Mouse (Mus musculus) embryo, embryonic 9.5 days (tissue): ENCODE results near the gene Tfip11.
"Not testable (repeated sequence)": the region's sequence is repeated elsewhere in the genome, so short reads cannot be mapped to it uniquely, and the experiment has no call there.

Experiments used
- DNase-seq: peaks from one replicate; pipeline ENCODE4 v3.0.0-alpha.2; 2017; ENCODE audit errors: extremely low spot score

The Tfip11 gene

DNA sequence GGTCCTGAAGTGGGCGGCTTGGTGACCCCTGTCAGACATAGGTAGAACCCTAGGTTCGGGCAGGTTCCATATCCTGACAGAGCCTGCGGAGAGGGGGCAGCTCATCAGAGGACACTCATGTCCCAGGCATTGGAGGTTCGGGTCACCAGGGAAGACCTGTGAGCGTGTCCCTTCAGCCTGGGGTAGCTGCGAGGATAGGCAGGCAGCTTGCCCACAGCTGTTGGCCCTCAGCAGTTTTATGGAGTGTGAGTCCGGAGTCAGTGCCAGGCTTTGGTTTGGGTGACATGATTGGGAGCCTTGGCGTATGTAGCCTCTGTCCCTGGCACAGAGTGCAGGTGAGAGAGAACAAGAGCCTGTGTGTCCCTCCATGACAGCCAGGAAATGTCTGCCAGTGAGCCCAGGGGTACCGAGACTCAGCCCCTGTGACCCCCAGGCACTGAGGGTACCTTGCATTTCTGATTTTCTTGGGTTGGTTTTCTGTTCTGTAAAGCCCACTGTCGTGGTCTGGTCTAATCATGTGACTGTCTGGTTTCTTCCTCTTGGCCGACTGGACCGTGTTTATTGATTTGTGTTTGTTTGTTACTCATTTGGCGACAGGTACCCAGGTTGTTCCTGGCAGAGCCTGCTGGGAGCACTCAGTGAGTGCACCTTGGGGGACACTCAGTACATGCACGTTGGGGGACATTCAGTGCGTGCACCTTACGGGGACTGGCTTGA, 36.2 kb upstream of the Tfip11 start:
- no peak for DNase-seq

DNA sequence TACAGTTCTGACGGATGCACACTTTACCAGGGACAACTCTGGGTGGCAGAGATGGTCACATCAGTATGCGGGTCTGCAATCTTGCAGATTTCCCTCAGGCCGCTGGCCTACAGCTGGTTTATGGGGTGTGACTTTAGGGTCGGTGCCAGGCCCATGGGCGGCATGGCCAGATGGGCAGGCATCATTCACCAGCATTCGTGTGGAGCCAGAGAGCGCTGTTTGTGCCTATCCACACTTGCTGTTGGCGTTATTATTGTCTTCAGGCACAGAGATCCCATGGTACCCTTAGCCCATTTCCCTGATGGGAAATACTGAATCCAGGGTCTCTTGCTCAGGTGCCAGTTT, 35.6 kb upstream of the Tfip11 start:
- DNase-seq, result no peak

DNA sequence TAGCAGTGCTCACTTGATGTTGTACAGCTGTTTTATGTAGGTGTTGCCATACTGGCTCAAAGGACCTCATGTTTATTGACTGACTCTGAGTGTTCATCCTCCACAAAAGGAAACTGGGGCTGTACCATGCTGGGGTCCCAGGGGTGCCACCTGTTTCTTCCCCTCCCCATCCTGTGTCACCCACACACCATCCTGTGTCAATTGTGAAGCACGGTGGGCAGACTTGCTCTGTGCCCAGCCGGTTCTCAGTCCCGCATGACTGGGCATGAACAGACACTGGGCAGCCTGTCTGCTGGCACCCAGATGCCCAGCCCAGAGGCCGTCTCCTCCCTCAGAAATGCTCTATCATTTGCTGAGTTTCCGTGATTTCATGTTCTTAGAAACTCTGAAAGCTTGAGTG, 34.3 kb upstream of the Tfip11 start:
- DNase-seq, result no peak

DNA sequence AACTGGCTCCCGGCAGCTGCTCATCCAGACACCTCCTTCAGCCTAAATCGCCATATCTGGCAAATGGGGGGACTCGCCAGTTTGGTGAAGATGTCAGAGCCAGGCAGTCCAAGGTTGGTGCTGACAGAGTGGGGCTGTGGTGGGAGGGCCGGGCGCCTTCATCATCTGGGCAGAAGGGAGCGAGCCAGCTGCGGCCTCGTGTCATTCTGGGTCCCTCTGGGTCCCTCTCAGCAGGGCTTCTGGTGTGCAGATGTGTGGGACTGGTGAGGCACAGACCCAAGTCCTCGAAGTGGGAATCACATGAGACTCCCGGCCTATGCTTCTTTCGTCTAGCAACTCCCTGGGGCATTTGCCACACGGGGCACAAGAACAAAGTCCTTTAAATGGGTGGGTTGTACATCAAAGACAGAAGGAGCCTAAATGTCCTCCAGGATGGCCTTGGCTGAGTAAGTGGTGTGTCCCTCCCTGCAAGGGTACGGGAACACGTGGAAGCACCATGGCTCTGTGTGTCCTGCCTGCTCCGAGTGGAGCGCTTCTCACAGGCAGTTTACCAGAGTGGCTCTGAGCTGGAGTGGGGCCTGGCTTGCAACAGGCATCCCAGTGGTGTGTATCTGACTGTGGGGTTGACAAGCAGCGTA, 33.7 kb upstream of the Tfip11 start:
- no peak for DNase-seq

DNA sequence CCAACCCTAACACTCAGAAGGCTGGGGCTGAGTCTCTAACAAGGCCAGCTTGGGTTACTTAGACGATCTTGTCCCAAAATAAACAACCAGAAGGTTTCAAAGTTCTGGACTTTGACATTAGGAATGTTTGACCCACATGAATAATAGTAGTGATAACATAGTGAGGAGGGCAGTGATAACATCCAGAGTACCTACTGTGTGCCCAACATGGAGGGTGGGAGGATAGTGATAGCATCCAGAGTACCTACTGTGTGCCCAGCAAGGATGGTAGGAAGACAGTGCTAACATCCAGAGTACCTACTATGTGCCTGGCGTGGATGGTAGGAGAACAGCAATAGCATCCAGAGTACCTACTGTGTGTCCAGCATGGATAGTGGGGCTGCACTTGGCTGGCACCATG, 32.4 kb upstream of the Tfip11 start:
- no peak for DNase-seq

DNA sequence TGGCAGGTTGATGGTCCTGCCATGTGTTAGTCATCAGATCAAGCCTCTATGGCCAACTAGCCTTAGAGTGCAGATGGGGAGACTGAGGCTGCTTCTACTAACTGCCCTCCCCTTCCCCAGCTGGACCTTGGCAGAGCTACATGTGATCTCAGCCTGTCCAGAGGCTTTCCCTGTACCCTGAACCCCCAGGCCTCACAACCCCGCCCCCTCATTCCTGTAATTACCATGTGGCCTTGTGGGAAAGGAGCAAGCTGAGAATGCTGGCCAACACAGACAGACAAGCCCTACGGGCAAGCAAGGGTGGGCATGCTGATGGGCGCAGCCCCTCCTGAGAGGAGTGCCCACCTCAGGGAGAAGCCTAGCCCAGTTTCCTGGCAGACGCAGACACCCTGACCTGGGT, 31.5 kb upstream of the Tfip11 start:
- no peak for DNase-seq

DNA sequence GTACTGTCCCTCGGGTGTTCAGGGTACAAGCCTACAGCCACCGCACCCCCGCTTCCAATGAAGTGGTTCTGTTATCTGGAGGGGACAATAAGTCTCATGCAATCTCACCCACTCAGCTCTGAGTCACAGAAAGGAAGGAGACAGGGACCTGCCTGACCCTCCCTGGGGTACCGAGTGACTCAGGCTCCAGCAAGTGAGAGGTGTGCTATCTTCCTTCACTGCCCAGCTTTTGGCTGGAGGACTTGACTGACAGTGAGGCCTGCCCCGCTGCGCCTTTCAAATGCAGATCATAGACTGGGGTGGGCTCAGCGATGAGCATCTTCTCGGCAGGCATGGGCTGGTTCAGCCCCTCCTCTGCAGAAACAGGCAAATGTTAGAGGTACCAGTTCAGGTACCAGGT, 31.0 kb upstream of the Tfip11 start:
- no peak for DNase-seq

DNA sequence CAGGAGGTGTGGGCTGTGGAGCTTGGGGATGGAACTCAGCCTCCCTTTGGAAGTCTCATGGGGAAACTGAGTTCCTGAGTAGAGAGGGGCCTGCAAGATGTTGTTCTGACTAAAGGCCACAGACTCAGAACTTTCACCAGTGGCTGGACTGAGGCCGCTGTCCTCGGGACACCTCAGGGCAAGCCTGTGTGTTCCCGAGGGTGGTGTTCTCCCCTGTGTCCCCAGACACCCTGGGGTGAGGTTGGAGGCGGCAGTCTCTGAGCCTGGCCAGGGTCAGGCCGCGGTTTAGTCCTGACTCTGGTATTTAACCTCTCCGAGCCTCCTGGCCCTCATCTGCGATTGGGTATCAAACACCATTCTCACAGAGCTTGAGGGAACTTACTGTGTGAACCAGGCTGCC, 30.6 kb upstream of the Tfip11 start:
- no peak for DNase-seq

DNA sequence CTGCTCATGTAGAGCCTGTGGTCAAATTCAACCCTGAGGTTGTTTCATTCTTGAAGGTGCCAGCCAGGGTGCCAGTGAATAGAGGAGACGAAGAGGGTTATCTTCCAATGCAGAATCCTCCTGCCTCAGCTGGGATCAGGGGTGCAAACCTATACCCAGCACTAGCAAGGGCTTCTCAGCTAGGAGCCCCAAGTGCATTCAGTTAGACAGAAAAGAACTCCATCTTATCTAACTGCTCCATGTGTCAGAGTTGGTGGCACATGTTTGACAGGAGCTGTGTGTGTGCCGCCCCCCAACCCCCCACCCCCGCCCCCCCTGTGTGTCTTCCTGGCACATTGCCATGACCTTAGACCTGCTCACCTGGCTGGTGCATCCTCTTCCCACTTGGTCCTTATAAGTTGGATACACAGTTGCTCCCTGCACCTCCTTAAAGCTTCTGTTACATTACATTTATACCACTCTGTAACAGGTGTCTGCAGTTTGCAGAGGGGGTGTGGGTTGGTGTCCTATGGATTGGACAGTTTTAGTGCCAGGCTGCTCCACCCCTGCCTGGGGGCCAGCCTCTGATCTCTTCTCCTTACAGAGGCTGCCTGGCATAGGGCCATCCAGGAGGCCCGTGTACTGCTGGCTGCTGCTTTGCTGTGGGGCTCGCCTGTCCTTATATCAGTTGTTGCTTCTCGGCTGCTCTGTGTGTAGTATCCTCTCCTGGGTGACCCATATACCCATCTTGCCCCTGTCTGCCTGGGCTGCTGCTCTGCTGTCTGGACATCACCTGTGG, 29.6 kb upstream of the Tfip11 start:
- no peak for DNase-seq

DNA sequence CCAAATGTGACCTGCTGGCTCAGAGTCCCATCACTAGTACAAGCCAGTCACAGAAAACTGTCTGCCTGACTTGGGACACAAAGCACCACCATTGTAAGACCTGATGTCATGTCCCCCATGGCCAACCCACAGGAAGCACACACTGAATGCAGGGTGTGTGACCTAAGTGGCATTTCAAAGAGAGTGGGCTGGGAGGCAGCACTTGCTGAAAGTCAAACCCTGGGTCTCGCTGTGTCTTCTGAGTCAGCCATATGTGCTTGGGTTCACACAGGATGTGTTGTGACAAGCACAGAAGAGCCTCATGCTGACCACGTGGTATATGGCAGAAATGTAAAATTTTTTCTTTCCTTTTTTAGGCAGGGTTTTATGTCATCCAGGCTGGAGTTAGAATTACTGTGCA, 28.9 kb upstream of the Tfip11 start:
- DNase-seq, result no peak

DNA sequence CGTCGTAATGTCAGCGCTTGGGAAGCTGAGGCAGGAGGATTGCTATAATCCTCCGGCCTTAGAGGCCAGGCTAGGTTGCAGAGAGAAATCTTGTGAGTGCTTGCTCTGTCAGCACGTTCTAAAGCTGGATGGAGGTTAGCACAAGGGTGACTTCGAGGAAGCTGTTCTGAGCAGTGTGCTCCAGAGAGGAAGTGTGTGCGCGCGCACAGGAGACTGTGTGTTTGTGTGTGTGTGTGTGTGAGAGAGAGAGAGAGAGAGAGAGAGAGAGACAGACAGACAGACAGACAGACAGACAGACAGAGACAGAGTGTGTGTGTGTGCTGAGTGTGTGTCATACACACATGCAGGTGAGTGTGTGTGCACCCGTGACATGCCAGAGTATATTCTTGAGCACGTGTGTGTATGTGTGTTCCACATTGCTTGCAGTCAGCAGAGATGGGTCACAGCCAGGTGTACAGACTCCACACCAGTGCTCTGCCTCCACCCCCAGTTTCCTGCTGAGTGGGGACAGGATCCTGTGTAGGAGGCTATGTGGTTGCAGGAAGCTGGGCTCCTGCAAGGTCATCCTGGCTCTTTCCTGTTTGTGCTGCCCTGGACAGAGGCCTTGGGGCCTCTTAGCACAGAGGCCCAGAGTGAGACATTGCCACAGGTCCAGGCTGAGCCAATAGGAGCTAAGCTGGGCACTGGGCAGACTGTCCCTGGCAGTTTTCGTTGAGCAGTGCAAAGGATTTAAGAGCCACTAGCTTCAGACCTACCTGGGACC, 27.8 kb upstream of the Tfip11 start:
- no peak for DNase-seq

DNA sequence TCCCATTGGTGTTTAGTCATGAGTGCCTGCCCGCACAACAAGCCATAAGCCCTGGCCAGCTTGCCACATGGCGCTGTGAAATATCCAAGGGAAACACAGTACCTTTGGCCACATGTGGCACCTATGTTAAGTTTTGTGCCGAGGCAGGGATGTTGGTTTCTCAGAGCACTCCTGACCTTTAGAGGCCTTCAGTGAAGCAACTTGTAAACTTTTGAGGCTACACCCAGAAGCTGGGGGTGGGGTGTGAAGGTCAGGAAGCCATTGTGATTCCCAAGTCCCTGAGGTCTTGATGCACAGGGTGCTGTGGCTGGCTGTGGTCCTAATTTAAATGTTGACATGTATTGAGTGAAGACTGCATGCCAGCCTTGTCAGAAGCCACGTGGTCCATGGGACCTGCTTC, 26.8 kb upstream of the Tfip11 start:
- no peak for DNase-seq

DNA sequence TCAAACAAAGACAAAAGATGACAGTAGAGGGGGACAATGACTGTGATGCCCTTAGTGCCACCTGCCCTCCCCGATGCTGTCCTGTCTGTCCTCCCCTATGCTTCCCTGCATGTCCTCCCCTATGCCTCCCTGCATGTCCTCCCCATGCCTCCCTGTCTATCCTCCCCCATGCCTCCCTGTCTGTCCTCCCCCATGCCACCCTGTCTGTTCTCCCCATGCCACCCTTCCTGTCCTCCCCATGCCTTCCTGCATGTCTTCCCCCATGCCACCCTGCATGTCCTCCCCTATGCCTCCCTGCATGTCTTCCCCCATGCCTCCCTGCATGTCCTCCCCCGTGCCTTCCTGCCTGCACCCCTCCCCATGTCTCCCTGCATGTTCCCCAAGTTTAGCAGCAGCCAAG, 26.0 kb upstream of the Tfip11 start:
- no peak for DNase-seq

DNA sequence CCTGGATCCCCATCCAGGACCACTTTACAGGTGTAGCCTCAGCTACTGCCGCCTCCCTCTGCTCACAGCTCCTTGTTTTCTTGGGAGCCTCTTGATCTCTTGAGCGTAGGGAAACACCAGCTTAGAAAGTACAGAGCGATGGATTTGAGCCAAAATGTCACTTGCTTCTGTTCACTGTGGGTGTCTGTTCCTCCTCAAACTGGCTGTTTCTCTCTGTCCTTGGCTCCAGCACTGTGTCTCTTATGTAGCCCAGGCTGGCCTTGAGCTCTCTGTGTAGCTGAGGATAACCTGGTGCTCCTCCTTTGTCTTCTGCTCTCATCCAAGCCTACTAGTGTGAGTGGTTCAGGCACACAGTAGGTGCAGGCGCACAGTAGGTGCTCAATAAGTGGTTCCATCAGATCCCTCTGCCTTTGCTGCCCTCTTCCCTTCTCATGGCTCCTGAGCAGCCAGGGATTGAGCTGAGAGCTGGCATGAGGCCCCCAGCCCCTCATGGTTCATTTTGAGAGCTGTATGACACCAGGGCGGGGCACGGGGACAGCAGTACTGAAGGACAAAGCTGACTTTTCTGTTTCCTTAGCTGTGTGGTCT, 25.3 kb upstream of the Tfip11 start:
- DNase-seq, result no peak

DNA sequence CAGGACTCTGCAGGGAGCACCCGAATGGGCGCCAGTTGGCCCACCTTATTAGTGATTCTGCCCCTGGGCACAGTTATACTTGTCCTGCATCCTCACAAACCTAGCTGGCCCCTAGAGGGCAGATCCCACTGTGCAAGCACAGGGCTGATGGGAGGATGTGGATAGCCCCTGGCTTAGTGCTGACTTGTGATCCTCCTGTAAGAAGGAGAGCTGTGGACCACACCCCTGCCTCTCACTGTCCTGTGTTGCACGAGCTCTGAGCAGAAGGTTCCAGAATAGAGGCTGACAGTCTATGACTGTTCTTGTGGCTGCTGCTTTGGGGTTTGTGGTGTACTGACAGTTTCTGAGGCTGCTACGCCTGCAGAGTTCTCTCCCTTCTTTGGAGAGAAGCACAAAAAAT, 24.5 kb upstream of the Tfip11 start:
- no peak for DNase-seq

DNA sequence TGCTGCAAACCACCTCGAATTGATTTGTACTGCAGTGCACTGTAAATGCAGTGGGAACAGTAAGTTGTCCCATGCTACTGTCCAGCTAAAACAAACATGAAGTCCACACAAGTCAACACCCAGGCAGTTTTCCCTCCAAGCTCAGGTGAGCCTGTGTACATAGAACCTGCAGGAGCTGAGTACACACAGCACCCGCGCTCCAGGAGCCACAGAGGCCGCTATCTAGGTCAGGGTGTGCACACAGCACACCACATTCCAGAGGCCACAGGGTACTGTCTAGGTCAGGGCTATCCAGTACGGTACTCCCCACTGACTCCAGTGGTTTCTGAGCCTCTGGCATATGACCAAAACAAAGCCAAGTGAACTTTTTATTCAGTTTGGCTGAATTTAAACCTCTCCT, 23.8 kb upstream of the Tfip11 start:
- no peak for DNase-seq

DNA sequence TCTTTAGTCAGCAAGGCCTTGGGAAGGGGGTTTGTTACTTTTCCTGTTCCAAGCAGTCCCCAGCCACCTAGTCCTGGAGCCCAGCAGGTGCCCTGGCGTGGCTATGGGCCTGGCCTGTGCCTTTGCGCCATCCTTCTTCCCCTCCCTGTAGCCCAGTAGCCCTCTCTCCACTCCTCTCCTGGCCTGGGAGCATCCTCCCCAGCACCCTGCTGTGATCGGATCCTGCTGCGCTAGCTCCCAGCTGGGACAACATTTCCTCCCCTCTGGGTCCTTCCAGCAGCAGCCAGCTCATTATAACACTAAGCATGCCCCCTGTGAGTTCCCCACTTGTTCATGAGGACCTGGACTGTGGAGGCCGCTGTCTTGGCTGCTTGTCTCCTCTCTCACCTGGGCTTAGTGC, 20.3 kb upstream of the Tfip11 start:
- no peak for DNase-seq

DNA sequence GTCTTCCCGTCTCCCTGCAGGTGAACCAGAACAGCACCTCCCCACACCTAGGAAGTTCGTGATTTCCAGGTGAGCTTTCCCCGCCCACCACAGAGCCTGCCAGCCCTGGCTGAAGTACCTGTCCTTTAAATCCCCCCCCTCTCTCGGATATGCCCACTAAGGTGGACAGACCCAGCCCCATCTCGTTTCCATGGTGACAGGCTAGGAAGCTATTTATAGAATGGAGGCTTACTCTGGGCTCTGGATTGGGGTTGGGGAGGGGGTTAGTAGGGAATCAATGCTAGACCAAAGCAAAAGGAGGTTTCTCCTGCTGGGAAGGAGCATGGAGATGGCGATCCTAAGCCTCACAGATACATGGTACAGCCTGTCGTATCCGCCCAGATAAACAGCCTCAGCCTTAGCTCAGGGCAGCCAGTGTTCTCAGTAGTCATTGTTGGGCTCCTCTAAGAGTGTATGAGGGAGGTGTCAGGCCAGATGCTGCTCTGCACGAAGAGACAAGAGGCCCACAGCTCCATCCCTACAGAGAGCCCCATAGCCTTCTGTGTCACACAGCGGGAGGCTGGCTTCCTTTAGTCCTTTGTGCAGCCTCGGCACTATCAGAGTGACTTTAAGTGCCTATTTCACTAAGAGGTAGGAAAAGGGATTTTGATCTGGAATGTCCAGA, 12.8 kb upstream of the Tfip11 start:
- DNase-seq, result no peak

DNA sequence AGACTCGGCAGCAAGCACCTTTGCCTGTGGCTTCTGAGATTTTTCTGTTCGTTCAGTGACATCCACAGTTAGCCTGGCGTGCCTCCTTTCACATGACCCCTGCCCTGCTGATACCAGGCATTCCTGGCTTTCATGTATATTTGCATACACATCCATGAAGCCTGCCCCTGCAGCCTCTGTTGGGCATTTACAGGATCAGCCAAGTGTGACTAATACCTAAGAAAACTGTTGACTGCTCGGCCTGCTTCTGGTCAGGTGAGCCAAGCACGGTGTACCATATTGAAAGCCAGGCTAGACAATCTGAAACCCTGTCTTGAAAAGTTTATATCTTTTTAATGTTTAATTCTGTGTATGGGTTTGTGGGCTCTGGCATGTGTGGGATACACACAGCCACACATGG, 9.7 kb upstream of the Tfip11 start:
- no peak for DNase-seq

DNA sequence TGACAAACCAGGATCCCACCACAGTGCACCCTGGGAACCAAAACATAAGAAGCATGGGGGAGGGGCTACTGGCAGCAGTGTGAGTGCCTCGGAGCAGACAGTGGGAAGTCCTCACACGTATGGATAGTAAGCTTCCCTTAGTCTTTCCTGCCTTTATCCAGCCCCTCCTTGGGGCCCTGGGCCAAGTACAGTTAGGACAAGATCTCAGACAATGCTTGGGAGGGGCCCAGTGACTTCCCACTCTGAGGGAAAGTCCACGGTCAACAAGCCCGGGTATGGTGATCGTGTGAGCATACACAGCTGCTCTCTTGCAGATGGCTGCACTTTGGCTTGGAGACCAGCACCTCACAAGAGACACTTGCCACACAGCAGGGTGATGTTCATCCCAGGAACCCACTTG, 8.8 kb upstream of the Tfip11 start:
- DNase-seq, result no peak

DNA sequence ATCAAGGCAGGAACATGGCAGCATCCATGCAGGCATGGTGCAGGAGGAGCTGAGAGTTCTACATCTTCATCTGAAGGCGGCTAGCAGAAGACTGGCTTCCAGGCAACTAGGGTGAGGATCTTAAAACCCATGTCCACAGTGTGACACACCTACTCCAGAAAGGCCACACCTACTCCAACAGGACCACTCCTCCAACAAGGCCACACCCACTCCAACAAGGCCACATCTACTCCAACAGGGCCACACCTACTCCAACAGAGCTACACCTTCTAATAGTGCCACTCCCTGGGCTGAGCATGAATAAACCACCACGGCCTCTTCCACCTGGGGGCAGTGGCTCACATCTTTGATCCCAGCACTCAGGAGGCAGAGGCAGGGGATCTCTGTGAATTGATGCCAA, 6.8 kb upstream of the Tfip11 start:
- DNase-seq, result not testable (repeated sequence)

DNA sequence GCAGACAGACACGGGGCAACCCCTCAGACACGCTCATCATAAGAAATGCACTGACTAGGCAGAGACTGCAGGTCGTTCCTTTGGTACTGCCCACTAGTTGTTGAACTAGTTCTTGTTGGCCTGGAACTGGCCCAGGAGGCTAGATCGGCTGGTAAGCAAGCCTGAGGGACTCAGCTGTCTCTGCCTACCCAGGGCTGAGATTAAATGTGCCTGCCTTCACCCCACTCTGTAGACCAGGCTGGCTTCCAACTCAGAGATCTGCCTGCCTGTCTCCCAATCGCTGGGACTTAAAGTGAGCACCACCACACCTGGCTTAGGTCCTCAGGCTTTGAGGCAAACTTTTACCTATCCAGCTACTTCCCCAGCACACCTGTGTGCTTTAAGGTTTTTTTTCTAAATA, 5.8 kb upstream of the Tfip11 start:
- DNase-seq, result no peak
